Mouse (Mus musculus) bone marrow macrophage, adult 2 months (primary cell): ENCODE measurements around the gene Dync2h1.

Experiments
- CTCF ChIP-seq: IDR thresholded peaks from 2 replicates; pipeline ENCODE4 v1.5.1; 2012; ENCODE audit warnings: low read depth, mild to moderate bottlenecking, low read length, moderate library complexity
- POLR2A ChIP-seq: IDR thresholded peaks from 2 replicates; pipeline ENCODE4 v1.6.1; 2012; ENCODE audit warnings: mild to moderate bottlenecking, low read depth, low read length, borderline replicate concordance

DNA sequence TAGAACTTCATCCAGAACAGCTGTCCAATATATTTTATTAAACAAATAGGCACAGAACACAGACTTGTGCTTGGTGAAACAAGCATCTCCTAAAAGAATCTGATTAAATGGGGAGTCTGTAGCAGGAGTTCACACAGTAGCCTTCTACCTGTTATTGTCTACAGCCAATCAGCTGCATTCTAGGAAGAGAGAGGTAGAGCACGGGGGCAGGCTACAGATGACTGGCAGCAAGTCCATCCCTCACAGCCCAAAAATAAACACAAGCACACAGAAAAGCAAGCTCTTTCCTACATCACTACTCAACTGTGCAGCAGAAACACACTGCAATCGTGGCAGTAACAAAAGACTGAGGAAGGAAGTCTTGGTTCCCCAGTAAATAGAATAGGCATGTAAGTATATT lies 189.4 kb downstream of the Dync2h1 start:
- TF ChIP-seq POLR2A (no peak), CTCF (no peak)
